Mouse (Mus musculus): ENCODE data around the gene Robo1.

- no peak for TF ChIP-seq CTCF (IDR thresholded peaks at IDR 0.05; ENCODE audit: low read depth)
- TF ChIP-seq EP300 (optimal IDR thresholded peaks at IDR 0.05): no peak
Observed at GRCm38 (mm10) chr16:72308331-72308668, 194 bp downstream of the Robo1 start.
